Mouse (Mus musculus): Measurements from ENCODE around the gene Gramd1c. TPM values are rescaled to one million over a fixed set of nuclear protein-coding genes. Genes with fewer than 3 reads are reported as not detected.

Gene Gramd1c
- polyA plus RNA-seq (2012; ENCODE audit: low replicate concordance), result 0.41 and 0.68 TPM in 2 replicates

GRCm38 (mm10) chr16:44063025-44063894, at the start of gene Gramd1c:
Gramd1c (minus strand) TSS chr16:44063345.

GRCm38 (mm10) chr16:43979328-43980109, 83.6 kb downstream of the Gramd1c start, which contains the start of gene Zdhhc23:
Zdhhc23 (minus strand) TSS chr16:43979791.

Other genes starting within 250 kb of the Gramd1c start
- 0.63 and 1.7 TPM in 2 replicates for gene Ccdc191, start 173.5 kb downstream of the Gramd1c start, polyA plus RNA-seq (2012; ENCODE audit: low replicate concordance)
- gene Qtrt2, start 136.5 kb downstream of the Gramd1c start, polyA plus RNA-seq (2012; ENCODE audit: low replicate concordance), result 1.5 and 11.6 TPM in 2 replicates
- gene Zdhhc23, start 83.6 kb downstream of the Gramd1c start, polyA plus RNA-seq (2012; ENCODE audit: low replicate concordance), result 3.9 and 7.5 TPM in 2 replicates
- 1.4 and 4.6 TPM in 2 replicates for gene Atp6v1a, start 76.4 kb upstream of the Gramd1c start, polyA plus RNA-seq (2012; ENCODE audit: low replicate concordance)
- gene Naa50, start 76.5 kb upstream of the Gramd1c start, polyA plus RNA-seq (2012; ENCODE audit: low replicate concordance), result 23.3 and 32.0 TPM in 2 replicates
- gene Usf3, start 109.9 kb upstream of the Gramd1c start, polyA plus RNA-seq (2012; ENCODE audit: low replicate concordance), result 2.3 and 3.3 TPM in 2 replicates

All from leukemia stem cell, adult 10-12 weeks (primary cell).